Mouse (Mus musculus): ENCODE results near the gene Acad9. TPM values are rescaled to one million over a fixed set of nuclear protein-coding genes. Genes with fewer than 3 reads are reported as not detected.

The Acad9 gene
- total and polyA plus RNA-seq, 3 experiments = 37.2 to 197 (median 57.0) TPM

GRCm38 (mm10) chr3:36053447-36053846, 12.3 kb upstream of the Acad9 start, which contains the start of gene Ccdc144b:
Gene Ccdc144b, minus strand, starts transcription at chr3:36053547.
- no peak for TF ChIP-seq MXI1 (IDR thresholded peaks at IDR 0.05; ENCODE audit: low read depth, low read length)
- no peak for TF ChIP-seq E2F4 (IDR thresholded peaks at IDR 0.05; ENCODE audit: borderline replicate concordance, low read depth, low read length)
- no peak for TF ChIP-seq MAFK (IDR thresholded peaks at IDR 0.05; ENCODE audit: borderline replicate concordance, low read depth, low read length)
- no peak for TF ChIP-seq CHD1 (IDR thresholded peaks at IDR 0.05; ENCODE audit: low read depth, low read length)
- no peak for TF ChIP-seq SMC3 (IDR thresholded peaks at IDR 0.05; ENCODE audit: low read depth, low read length)
- no peak within 1 kb of the TSS for H3K4me3 ChIP-seq (ENCODE audit: control insufficient read depth in 1 of 2, insufficient read depth in 1 of 2, low read depth in 2 of 2, low read length in 2 of 2)
- H3K36me3 ChIP-seq (ENCODE audit: control insufficient read depth in 1 of 2, insufficient read depth in 2 of 2, low read length in 2 of 2) = no peaks in the 10 kb centered on the region
- H3K27me3 ChIP-seq (ENCODE audit: control insufficient read depth in 1 of 2, insufficient read depth in 2 of 2, low read length in 2 of 2) = peaks cover 8 to 24% of the 10 kb centered on the region in 2 experiments
- no peak for DNase-seq (ENCODE audit: low read depth, low spot score)
- no peak within 1 kb of the TSS for H3K9ac ChIP-seq (ENCODE audit: control insufficient read depth, low read depth, low read length, poor library complexity, severe bottlenecking)
- H3K9me3 ChIP-seq (replicated peaks; ENCODE audit: insufficient read depth, low read length) = no peaks in the 10 kb centered on the region
- no peaks in the 10 kb centered on the region for H3K79me2 ChIP-seq (ENCODE audit: control insufficient read depth, insufficient read depth, low read length, poor library complexity)
- H3K27ac ChIP-seq (ENCODE audit: control insufficient read depth, low read depth, low read length) = no peak within 1 kb of the TSS
- H3K4me1 ChIP-seq (ENCODE audit: control insufficient read depth in 1 of 2, insufficient read depth in 2 of 2, low read length in 2 of 2) = no peaks in the 10 kb centered on the region

- Histone ChIP-seq H3K36me3 (ENCODE audit: control insufficient read depth in 1 of 2, insufficient read depth in 2 of 2, low read length in 2 of 2) (peaks cover 0 to 2% of the 10 kb centered on the region in 2 experiments; a peak in 1 of 4 replicates), H3K27ac (ENCODE audit: control insufficient read depth, low read depth, low read length) (no peak overlapping the region), H3K9me3 (replicated peaks; ENCODE audit: insufficient read depth, low read length) (no peaks in the 10 kb centered on the region), H3K27me3 (ENCODE audit: control insufficient read depth in 1 of 2, insufficient read depth in 2 of 2, low read length in 2 of 2) (peaks cover 2 to 15% of the 10 kb centered on the region in 2 experiments; a peak in 3 of 4 replicates), H3K9ac (ENCODE audit: control insufficient read depth, low read depth, low read length, poor library complexity, severe bottlenecking) (peak overlapping the region; percentile 64), H3K79me2 (ENCODE audit: control insufficient read depth, insufficient read depth, low read length, poor library complexity) (no peaks in the 10 kb centered on the region), H3K4me3 (ENCODE audit: control insufficient read depth in 1 of 2, insufficient read depth in 1 of 2, low read depth in 2 of 2, low read length in 2 of 2) (peak overlapping the region; percentile 58 to 71), H3K4me1 (ENCODE audit: control insufficient read depth in 1 of 2, insufficient read depth in 2 of 2, low read length in 2 of 2) (peaks cover 2 to 3% of the 10 kb centered on the region in 2 experiments; a peak in 1 of 4 replicates)
- peak; percentile 77 for DNase-seq (ENCODE audit: low read depth, low spot score)
- TF ChIP-seq SMC3 (IDR thresholded peaks at IDR 0.05; ENCODE audit: low read depth, low read length) (peak; percentile 96), BHLHE40 (IDR thresholded peaks at IDR 0.05; ENCODE audit: borderline replicate concordance, low read depth, low read length) (0 out of 2 replicates have a peak, but pooled peaks have one; percentile 7), NRF1 (IDR thresholded peaks at IDR 0.05; ENCODE audit: insufficient read depth, low read depth, low read length, poor library complexity, severe bottlenecking) (no peak), POLR2AphosphoS2 (IDR thresholded peaks at IDR 0.05; ENCODE audit: low read length) (no peak), MXI1 (IDR thresholded peaks at IDR 0.05; ENCODE audit: low read depth, low read length) (peak; percentile 59; the same call in 1 of the 2 replicates), GATA1 (IDR thresholded peaks at IDR 0.05; ENCODE audit: low read depth, low read length) (no peak), ZMIZ1 (IDR thresholded peaks at IDR 0.05; ENCODE audit: low read depth, low read length) (no peak), ETS1 (IDR thresholded peaks at IDR 0.05; ENCODE audit: low read depth, low read length) (no peak), E2F4 (IDR thresholded peaks at IDR 0.05; ENCODE audit: borderline replicate concordance, low read depth, low read length) (no peak), MAX (IDR thresholded peaks at IDR 0.05; ENCODE audit: low read length) (no peak), SIN3A (IDR thresholded peaks at IDR 0.05; ENCODE audit: low read length) (peak; percentile 63; the same call in 1 of the 2 replicates), POLR2AphosphoS5 (IDR thresholded peaks at IDR 0.05; ENCODE audit: borderline replicate concordance, low read depth, low read length) (no peak), CHD1 (IDR thresholded peaks at IDR 0.05; ENCODE audit: low read depth, low read length) (no peak), TCF12 (IDR thresholded peaks at IDR 0.05; ENCODE audit: low read depth, low read length) (0 out of 2 replicates have a peak, but pooled peaks have one; percentile 10), ZC3H11A (IDR thresholded peaks at IDR 0.05; ENCODE audit: low read depth, low read length) (peak; percentile 84), MAFK (IDR thresholded peaks at IDR 0.05; ENCODE audit: borderline replicate concordance, low read depth, low read length) (no peak), KAT2A (conservative IDR thresholded peaks at IDR 0.05; ENCODE audit: low read depth, low read length) (no peak), ELF1 (IDR thresholded peaks at IDR 0.05; ENCODE audit: low read depth, low read length) (0 out of 2 replicates have a peak, but pooled peaks have one; percentile 32), MYC (IDR thresholded peaks at IDR 0.05; ENCODE audit: low read depth, low read length) (no peak), POLR2A (IDR thresholded peaks at IDR 0.05; ENCODE audit: control insufficient read depth in 1 of 2, insufficient read depth in 1 of 2, low read depth in 1 of 2, low read length in 2 of 2, poor library complexity in 1 of 2) (no peak), TAL1 (IDR thresholded peaks at IDR 0.05; ENCODE audit: low read length) (no peak), EP300 (IDR thresholded peaks at IDR 0.05; ENCODE audit: low read depth in 1 of 2, low read length in 2 of 2) (0 out of 4 replicates have a peak, but pooled peaks of 1 of the 2 experiments have one; percentile 7), UBTF (IDR thresholded peaks at IDR 0.05; ENCODE audit: borderline replicate concordance, insufficient read depth, low read depth, low read length) (no peak), CHD2 (IDR thresholded peaks at IDR 0.05; ENCODE audit: low read length) (no peak), GABPA (IDR thresholded peaks at IDR 0.05; ENCODE audit: low read depth, low read length) (no peak), MEF2A (IDR thresholded peaks at IDR 0.05; ENCODE audit: extremely low read depth, insufficient replicate concordance, low read depth, low read length, poor library complexity, severe bottlenecking) (no peak), JUND (IDR thresholded peaks at IDR 0.05; ENCODE audit: low read depth, low read length) (peak; percentile 65; the same call in 1 of the 2 replicates), TBP (IDR thresholded peaks at IDR 0.05; ENCODE audit: low read depth, low read length) (no peak)
Observed at GRCm38 (mm10) chr3:36060096-36060850, 5.5 kb upstream of the Acad9 start.
